Mouse (Mus musculus): ENCODE measurements at regions not wholly inside any gene's neighbourhood (a gene's known extent, or its start where the extent isn't known, plus 50 kb on each side); places are given as distances from the start of the nearest gene placed in this dataset.

GRCm38 (mm10) chr14:62168711-62169110 lies 123.7 kb upstream of the Rnaseh2b start:
- no peaks in the 10 kb centered on the region for H3K36me3 ChIP-seq (ENCODE audit: control insufficient read depth, insufficient read depth, low read length)
- peaks cover 2% of the 10 kb centered on the region for H3K4me1 ChIP-seq (ENCODE audit: control insufficient read depth, insufficient read depth, low read length)
- no peak overlapping the region for H3K4me2 ChIP-seq (ENCODE audit: low read length)
- H3K27me3 ChIP-seq (ENCODE audit: control insufficient read depth, insufficient read depth, low read length) = no peaks in the 10 kb centered on the region
- H3K9ac ChIP-seq (replicated peaks; ENCODE audit: low read length) = no peak overlapping the region
- ATAC-seq (ENCODE audit: low FRiP score, low TSS enrichment) = no peak
- no peak for DNase-seq
- H3K9me3 ChIP-seq (ENCODE audit: control insufficient read depth, low read length) = no peaks in the 10 kb centered on the region
- no peak overlapping the region for H3K4me3 ChIP-seq (replicated peaks; ENCODE audit: low read depth, low read length)
- H3K27ac ChIP-seq (replicated peaks; ENCODE audit: low read depth, low read length) = no peak overlapping the region
- 86% methylated on average over 6 of the region's 6 CpGs for WGBS

- Histone ChIP-seq H3K4me1 (ENCODE audit: control insufficient read depth, insufficient read depth, low read length) (peaks cover 19% of the 10 kb centered on the region), H3K4me2 (ENCODE audit: low read length) (no peak overlapping the region), H3K36me3 (ENCODE audit: control insufficient read depth, insufficient read depth, low read length) (no peaks in the 10 kb centered on the region), H3K9ac (replicated peaks; ENCODE audit: low read length) (no peak overlapping the region), H3K27ac (replicated peaks; ENCODE audit: low read depth, low read length) (no peak overlapping the region), H3K27me3 (ENCODE audit: control insufficient read depth, insufficient read depth, low read length) (no peaks in the 10 kb centered on the region), H3K4me3 (replicated peaks; ENCODE audit: low read depth, low read length) (no peak overlapping the region), H3K9me3 (ENCODE audit: control insufficient read depth, low read length) (no peaks in the 10 kb centered on the region)
- 67% methylated on average over 5 of the region's 5 CpGs for WGBS
- ATAC-seq (ENCODE audit: low FRiP score, low TSS enrichment) (no peak), DNase-seq (no peak)
Observed at GRCm38 (mm10) chr14:62170385-62170784, 122.0 kb upstream of the Rnaseh2b start.

- Histone ChIP-seq H3K4me1 (ENCODE audit: control insufficient read depth, insufficient read depth, low read length) (peaks cover 21% of the 10 kb centered on the region), H3K27ac (replicated peaks; ENCODE audit: low read depth, low read length) (no peak overlapping the region), H3K4me2 (ENCODE audit: low read length) (no peak overlapping the region), H3K36me3 (ENCODE audit: control insufficient read depth, insufficient read depth, low read length) (no peaks in the 10 kb centered on the region), H3K9ac (replicated peaks; ENCODE audit: low read length) (no peak overlapping the region), H3K9me3 (ENCODE audit: control insufficient read depth, low read length) (no peaks in the 10 kb centered on the region), H3K27me3 (ENCODE audit: control insufficient read depth, insufficient read depth, low read length) (no peaks in the 10 kb centered on the region), H3K4me3 (replicated peaks; ENCODE audit: low read depth, low read length) (no peak overlapping the region)
- ATAC-seq (ENCODE audit: low FRiP score, low TSS enrichment) (no peak), DNase-seq (peak; percentile 32)
- WGBS = 80% methylated on average over 15 of the region's 15 CpGs
Observed at GRCm38 (mm10) chr14:62171256-62172047, 120.9 kb upstream of the Rnaseh2b start.

- Histone ChIP-seq H3K4me2 (ENCODE audit: low read length) (peak overlapping the region; percentile 28; the same call in 1 of the 2 replicates), H3K4me1 (ENCODE audit: control insufficient read depth, insufficient read depth, low read length) (peaks cover 21% of the 10 kb centered on the region), H3K4me3 (replicated peaks; ENCODE audit: low read depth, low read length) (no peak overlapping the region), H3K9ac (replicated peaks; ENCODE audit: low read length) (0 out of 2 replicates have a peak overlapping the region, but pooled peaks have one; percentile 14), H3K27me3 (ENCODE audit: control insufficient read depth, insufficient read depth, low read length) (no peaks in the 10 kb centered on the region), H3K9me3 (ENCODE audit: control insufficient read depth, low read length) (no peaks in the 10 kb centered on the region), H3K27ac (replicated peaks; ENCODE audit: low read depth, low read length) (0 out of 2 replicates have a peak overlapping the region, but pooled peaks have one; percentile 32), H3K36me3 (ENCODE audit: control insufficient read depth, insufficient read depth, low read length) (no peaks in the 10 kb centered on the region)
- peak; percentile 79 for DNase-seq
- WGBS = 32% methylated on average over 16 of the region's 16 CpGs
- ATAC-seq (ENCODE audit: low FRiP score, low TSS enrichment) = no peak
Observed at GRCm38 (mm10) chr14:62173835-62174530, 118.4 kb upstream of the Rnaseh2b start.

- Histone ChIP-seq H3K9ac (replicated peaks; ENCODE audit: low read length) (no peak overlapping the region), H3K27ac (replicated peaks; ENCODE audit: low read depth, low read length) (no peak overlapping the region), H3K36me3 (ENCODE audit: control insufficient read depth, insufficient read depth, low read length) (no peaks in the 10 kb centered on the region), H3K27me3 (ENCODE audit: control insufficient read depth, insufficient read depth, low read length) (no peaks in the 10 kb centered on the region), H3K4me3 (replicated peaks; ENCODE audit: low read depth, low read length) (no peak overlapping the region), H3K9me3 (ENCODE audit: control insufficient read depth, low read length) (no peaks in the 10 kb centered on the region), H3K4me2 (ENCODE audit: low read length) (no peak overlapping the region), H3K4me1 (ENCODE audit: control insufficient read depth, insufficient read depth, low read length) (peaks cover 21% of the 10 kb centered on the region)
- 67% methylated on average over 12 of the region's 12 CpGs for WGBS
- ATAC-seq (ENCODE audit: low FRiP score, low TSS enrichment) (no peak), DNase-seq (no peak)
Observed at GRCm38 (mm10) chr14:62175384-62176048, 116.9 kb upstream of the Rnaseh2b start.

GRCm38 (mm10) chr14:62177509-62177908 lies 114.9 kb upstream of the Rnaseh2b start:
- WGBS = 92% methylated on average over 5 of the region's 5 CpGs
- no peak overlapping the region for H3K27ac ChIP-seq (replicated peaks; ENCODE audit: low read depth, low read length)

GRCm38 (mm10) chr14:62187360-62187759 lies 105.0 kb upstream of the Rnaseh2b start:
- H3K4me2 ChIP-seq (ENCODE audit: low read length) = no peak overlapping the region
- H3K27ac ChIP-seq (replicated peaks; ENCODE audit: low read depth, low read length) = no peak overlapping the region
- H3K4me3 ChIP-seq (replicated peaks; ENCODE audit: low read depth, low read length) = no peak overlapping the region
- no peaks in the 10 kb centered on the region for H3K9me3 ChIP-seq (ENCODE audit: control insufficient read depth, low read length)
- H3K9ac ChIP-seq (replicated peaks; ENCODE audit: low read length) = no peak overlapping the region
- WGBS = 87% methylated on average over 11 of the region's 11 CpGs
- ATAC-seq (ENCODE audit: low FRiP score, low TSS enrichment) = no peak
- H3K27me3 ChIP-seq (ENCODE audit: control insufficient read depth, insufficient read depth, low read length) = no peaks in the 10 kb centered on the region
- DNase-seq = no peak
- no peaks in the 10 kb centered on the region for H3K4me1 ChIP-seq (ENCODE audit: control insufficient read depth, insufficient read depth, low read length)
- H3K36me3 ChIP-seq (ENCODE audit: control insufficient read depth, insufficient read depth, low read length) = no peaks in the 10 kb centered on the region

More at GRCm38 (mm10) chr14:62177509-62177908, 114.9 kb upstream of the Rnaseh2b start:
- ATAC-seq (ENCODE audit: low FRiP score, low TSS enrichment) (no peak), DNase-seq (no peak)
- Histone ChIP-seq H3K36me3 (ENCODE audit: control insufficient read depth, insufficient read depth, low read length) (no peaks in the 10 kb centered on the region), H3K27me3 (ENCODE audit: control insufficient read depth, insufficient read depth, low read length) (no peaks in the 10 kb centered on the region), H3K4me2 (ENCODE audit: low read length) (no peak overlapping the region), H3K4me3 (replicated peaks; ENCODE audit: low read depth, low read length) (no peak overlapping the region), H3K9me3 (ENCODE audit: control insufficient read depth, low read length) (no peaks in the 10 kb centered on the region), H3K9ac (replicated peaks; ENCODE audit: low read length) (no peak overlapping the region), H3K4me1 (ENCODE audit: control insufficient read depth, insufficient read depth, low read length) (peaks cover 21% of the 10 kb centered on the region)

GRCm38 (mm10) chr14:62188147-62188885 lies 104.1 kb upstream of the Rnaseh2b start:
- ATAC-seq (ENCODE audit: low FRiP score, low TSS enrichment) = no peak
- Histone ChIP-seq H3K4me1 (ENCODE audit: control insufficient read depth, insufficient read depth, low read length) (no peaks in the 10 kb centered on the region), H3K4me3 (replicated peaks; ENCODE audit: low read depth, low read length) (no peak overlapping the region), H3K36me3 (ENCODE audit: control insufficient read depth, insufficient read depth, low read length) (no peaks in the 10 kb centered on the region), H3K9ac (replicated peaks; ENCODE audit: low read length) (no peak overlapping the region), H3K27me3 (ENCODE audit: control insufficient read depth, insufficient read depth, low read length) (no peaks in the 10 kb centered on the region), H3K27ac (replicated peaks; ENCODE audit: low read depth, low read length) (no peak overlapping the region), H3K4me2 (ENCODE audit: low read length) (no peak overlapping the region), H3K9me3 (ENCODE audit: control insufficient read depth, low read length) (no peaks in the 10 kb centered on the region)
- DNase-seq = no peak
- WGBS = 76% methylated on average over 7 of the region's 7 CpGs
